Mouse (Mus musculus): ENCODE data around the gene Adtrp.

Adtrp gene

DNA sequence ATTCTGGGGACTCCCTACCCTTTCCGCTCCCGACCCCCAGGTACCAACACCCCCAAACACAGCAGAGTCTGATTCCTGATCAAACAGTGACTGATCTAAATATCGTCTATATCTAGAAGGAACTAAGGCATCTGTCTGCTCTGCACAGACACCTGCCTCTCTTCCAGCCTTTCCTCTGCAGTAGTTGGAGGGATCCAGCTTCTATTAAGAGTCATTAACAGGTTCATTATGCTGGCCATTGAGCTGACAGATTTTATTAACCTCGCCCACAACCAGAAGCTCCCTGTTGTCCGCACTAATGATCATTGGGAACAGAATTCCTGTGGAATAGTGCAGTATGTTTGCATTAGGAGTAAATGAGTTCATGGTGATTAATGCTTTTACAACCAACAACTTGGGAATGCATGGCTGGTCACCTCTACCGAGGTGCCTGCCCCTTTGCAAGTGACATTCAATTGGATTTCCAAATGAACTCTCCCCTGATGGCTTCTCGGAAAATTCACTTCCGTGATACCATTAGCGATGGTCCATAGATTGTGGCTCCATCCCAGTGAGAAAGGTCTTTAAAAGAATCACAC, 67.8 kb downstream of the Adtrp start:
- DNase-seq (ENCODE audit: low spot score): no peak

DNA sequence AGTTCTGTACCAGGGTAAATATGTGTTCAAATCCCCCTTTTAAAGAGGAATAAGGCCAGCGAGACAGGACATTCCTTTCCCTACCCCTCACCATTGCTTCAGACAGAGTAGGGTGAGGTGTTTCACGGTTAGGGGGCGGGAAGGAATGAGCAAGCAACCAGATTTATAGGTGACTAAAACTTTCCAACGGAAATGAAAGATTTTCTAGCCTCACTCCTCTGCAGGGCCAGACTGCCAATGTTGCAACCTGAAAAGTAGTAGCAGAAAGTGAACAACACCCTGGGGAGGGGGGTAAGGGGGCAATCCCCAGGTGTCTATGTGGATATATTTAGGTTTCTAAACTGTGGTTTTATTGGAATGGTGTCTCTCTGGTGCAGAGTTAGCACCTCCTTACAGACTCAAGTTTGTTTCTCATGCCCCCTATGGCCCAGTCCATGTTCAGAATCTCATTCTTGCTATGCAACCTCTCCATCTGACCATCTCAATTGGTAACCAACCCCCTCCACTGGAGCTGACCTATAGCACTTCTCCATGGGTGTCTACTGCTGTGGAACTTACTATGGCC, 73.6 kb downstream of the Adtrp start:
- DNase-seq (ENCODE audit: low spot score): no peak

DNA sequence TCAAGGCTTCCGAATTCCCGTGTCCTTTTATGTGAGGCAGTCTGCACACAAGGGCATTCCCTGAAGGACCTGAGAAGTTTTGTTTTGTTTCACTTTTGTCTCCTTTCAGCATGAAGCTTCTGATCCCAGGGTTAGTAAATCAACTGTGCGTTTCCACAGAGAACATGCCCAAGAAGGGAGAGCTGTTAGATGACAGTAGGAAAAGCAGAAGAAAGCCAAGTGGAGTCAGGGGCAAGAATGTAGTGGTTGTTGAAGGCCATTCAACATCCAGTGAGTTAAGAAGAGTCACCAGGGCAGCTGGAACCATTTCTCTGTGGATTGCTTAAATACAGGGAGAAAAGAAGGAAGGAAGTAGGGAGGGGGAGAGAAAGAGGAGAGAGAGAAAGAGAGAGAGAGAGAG, 76.4 kb downstream of the Adtrp start:
- no peak for DNase-seq (ENCODE audit: low spot score)

DNA sequence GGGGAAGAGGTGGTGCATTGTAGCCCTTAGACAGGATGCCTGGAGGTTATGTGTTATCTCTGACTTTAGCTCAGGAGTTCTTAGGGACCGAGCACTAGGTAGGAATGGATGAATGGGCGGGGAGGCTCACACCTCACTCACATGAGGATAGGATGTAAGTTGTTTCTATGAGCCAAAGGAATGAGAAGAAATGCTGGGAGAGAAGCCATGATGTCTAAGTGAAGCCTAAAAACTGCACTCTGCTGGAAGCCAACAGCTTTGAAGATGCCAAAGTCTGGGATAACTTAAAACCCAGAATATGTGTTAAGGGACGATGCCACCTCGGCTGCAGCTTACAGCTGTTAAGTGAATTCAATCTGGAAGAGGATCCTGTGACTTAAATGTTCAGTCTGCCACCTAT, 79.5 kb downstream of the Adtrp start:
- no peak for DNase-seq (ENCODE audit: low spot score)

DNA sequence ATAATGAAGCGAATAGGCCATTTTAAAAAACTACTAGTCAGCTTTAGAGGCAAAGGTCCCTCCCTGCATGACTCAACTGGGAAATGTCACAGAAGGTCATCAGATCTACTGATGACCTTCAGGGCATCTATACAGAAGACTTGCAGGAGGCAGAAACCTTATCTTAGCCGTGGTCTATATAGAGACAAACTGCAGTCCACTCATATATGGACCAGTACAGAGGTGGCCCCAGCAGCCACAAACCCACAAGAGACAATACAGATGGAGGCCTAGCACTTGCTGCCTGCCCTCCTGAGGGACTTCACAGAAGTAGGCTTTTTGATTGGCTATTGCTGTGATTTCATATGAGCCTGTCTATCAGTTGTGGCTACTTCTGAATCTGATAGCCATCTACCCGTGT, 85.5 kb downstream of the Adtrp start:
- DNase-seq (ENCODE audit: low spot score): no peak

DNA sequence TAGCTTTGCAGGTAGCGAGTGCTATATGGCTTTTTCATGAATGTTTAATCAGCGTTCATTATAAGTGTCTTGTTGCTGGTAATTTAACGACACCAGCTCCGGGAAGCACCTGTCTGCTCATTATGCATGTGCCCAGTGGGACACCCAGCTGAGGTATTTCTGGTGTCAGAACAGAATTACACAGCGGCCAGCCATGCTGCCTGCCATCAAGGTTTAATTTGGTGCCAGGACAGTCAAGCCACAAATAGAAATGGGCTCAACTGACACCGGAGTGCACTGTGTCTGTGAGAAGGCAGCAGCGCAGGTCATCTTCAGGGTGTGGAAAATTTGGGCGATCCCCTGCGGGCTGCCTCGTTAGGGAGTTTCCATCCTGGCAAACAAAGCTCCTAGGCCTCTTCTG, 87.0 kb downstream of the Adtrp start:
- no peak for DNase-seq (ENCODE audit: low spot score)

DNA sequence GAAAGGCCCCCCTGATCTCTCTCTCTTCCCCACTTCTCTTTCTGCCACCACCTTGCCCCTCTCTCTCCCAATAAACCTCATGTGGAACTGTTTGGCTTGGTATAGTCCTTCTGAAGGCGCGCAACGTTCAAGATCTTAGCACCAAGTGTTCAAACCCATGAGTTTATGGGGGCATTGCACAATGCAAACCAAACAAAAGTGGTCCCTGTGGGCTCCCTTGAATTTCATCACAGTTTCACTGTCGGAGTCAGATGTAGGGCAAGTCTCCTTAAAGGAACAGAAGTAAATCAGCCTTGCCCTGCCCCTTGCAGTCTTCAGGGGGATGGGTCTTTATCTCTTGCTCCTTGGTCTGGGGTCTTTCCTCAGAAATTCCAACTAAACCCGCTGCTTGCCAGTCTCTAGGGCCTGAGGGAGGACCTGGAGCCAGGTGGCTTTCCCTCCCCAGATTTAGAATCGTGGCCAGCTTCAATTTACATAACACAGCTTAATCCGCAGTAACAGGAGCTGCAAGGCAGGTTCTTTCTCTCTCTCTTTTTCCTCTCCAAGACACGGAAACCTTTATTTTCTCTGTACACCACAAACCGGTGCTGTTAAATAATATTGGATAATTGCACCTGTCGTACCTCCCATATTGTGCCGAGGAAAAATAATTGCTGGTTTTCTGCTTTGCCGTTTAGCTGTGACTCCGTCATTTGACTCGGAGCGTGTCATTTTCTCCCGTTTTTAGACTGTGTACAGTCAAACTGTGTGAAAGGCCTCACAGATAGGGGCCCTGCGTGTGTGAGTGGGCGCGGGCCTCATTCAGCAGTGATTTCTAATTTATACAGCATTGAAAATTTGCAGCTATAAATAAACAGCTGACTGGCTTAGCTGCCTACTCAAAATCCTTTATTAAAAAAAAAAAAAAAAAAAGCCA, 88.7 kb downstream of the Adtrp start:
- DNase-seq (ENCODE audit: low spot score): no peak

DNA sequence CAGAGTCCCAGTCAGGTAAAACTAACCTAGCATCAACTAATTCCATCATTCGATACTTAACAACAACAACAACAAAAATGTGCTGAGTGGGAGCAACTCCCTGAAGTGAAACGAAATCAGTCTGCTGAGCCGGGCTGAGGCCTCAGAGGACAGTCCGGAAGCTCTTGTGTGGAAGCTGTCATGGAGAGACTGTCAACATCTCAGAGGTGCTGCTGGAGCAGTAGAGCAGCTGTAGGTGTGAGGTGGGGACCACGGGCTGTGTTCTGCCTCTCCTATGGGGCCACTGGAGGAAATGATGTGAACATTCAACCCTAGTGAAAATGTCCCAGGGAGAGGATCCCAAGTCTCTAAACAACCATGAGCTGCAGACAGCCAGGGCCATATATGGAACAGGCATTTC, 94.4 kb downstream of the Adtrp start:
- DNase-seq (ENCODE audit: low spot score): no peak

DNA sequence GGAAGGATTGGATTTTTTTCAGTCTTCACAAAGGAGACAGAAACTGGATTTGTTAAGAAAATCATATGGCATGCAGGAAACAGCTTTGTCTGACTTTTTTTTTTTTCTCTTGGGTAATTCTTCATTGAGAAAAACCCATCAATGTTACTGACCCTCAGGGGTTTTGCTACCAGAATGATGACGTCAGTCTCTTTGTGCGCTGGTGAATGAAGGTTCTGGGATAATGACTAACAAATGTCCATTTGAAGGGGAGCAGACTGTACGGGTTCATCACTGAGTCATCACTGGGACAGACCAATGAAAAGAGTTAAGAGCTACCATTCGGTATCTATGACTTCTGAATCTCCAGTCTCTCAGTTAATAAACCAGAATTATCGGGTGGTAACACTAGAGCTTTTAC, 97.0 kb downstream of the Adtrp start:
- no peak for DNase-seq (ENCODE audit: low spot score)

DNA sequence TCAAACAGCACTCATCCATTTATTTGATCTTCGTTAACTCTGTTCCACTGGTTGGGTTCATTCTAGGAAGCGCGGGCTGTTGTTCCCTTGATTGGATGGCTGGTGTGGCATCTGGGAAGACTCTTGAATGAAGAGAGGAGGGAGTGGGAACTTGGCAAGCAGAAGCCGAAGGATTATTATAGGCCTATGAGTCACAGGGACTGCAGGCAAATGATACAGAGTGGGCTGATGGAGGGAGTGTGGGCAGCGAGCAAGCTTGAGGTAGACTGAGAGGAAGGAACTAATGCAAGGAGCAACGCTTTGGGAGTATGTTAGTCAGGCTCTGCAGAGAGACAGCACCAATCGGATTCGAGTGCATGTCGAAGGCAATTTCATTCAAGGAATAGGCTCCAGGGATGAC, 98.6 kb downstream of the Adtrp start:
- DNase-seq (ENCODE audit: low spot score): peak; percentile 74

DNA sequence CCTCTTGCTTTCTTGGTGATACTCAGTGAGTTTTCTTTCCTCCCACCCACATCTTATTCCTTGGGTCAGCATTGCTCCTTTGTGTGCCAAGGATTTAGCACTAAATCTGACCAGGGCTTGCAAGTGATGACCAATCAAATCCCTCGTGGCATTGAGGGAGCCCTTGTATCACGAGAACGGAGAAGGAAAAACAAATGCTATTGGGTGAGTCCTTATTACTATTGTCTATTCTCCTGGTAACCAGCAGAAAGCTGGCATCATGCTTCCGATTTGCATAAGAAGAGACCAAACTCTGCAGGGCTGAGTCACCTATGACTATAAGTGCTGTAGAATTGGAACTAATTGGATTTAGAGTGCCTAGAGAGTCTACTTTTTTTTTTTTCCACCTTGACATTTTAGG, 99.8 kb downstream of the Adtrp start:
- no peak for DNase-seq (ENCODE audit: low spot score)

DNA sequence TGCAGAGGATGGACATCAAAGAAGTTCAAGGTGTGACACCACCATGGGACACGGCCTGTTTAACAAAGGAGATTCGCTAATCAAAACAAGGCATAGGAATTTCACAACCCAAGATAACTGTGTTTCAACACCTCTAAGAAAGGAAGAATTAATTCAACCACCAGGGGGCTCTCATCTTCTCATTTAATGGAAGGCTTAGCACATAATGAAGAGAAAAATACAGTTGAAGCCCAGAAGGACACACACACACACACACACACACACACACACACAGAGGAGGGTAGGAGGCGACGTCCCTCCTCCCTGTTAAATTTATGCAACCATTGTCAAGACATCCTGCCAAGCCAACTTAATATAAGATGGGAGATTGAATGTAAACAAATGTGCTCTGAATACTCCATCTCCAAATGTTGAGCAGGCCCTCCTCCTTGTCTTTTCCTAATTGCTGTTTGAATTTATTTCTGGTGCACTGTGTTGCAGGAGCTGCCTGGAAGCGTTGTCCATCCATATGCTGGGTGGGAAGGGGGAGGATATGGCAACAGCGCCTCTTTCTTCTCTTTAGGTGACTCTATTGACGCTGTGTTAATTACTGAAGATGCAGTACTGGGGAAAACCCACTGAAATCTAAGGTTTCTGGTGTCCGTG, 100.4 kb downstream of the Adtrp start:
- no peak for DNase-seq (ENCODE audit: low spot score)

DNA sequence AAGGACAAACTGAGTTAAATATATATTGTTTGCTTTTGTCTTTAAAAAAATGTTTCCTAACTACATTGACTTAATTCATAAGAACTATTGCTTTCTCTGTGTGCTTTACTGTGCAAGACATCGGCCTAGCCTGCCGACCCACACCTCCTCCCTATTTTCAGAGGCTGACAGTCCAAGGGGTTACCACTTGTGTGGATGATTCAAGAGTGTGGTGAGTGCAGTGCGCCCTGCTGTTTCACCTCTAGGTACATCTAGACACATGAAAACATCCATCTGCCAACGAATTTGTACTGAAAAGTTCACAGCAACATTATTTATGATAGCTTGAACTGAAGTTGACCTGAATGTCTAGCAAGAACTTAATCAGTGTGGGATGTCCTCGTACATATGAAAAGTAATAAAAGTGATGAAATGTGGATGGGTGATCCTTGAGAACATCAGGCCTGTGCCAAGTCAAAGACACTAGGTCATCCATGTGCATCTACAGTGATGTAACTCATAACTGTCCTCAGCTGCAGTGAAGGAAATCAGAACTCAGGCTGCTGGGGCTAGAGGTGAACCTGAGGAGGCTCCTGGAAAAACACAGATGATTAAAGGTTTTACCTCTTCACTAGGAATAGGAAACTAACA, 106.9 kb downstream of the Adtrp start:
- no peak for DNase-seq (ENCODE audit: low spot score)

DNA sequence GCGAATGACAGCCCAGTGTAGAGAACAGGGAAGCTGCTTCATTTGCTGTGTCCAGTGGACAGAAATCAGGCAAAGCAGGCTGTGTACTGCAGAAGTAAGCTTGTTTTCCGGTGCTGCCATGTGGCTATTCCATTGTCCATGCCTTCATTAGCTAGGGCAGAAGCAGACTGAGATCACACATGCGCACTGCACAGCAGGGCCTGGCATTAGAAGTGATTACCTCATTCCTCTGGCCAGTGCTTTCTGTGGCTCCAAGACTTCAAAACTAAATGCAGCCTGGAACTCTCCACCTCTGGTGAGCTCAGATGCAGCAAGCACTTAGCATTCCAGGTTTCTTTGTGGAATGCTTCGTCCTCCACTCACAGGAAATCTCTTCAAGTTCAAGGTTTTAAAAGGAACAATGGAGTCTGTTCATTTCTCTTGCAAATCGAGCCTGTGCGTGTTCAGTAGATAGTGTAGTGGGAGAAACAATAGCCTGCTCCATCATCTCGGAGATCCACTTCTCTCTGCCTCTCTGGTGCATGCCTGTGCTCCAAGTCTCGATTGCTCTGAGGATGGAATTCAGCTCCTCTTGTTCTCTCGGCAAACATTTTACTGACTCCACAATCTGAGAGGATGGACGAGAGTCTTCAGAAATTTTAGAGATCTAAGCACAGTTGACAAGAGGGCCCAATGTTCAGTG, 109.7 kb downstream of the Adtrp start:
- DNase-seq (ENCODE audit: low spot score): peak; percentile 15

DNA sequence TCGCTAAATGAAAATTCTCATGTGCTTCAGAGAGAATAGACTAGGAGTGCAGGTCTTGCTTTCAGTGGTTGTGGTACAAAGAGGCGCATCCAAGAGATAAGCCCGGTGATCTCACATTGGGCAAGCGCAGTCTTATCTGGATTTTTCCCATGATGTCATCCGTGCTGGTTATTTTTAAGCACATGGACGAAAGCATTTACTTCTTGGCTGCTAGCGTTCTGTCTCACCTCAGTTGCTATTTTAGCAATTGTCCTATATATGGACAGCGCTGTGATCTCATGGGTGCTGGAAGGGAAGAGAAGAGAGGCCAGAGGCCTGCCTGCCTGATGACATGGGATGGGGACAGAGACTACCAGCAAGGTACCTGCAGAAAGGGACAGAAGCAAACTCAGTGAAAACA, 117.8 kb downstream of the Adtrp start:
- DNase-seq (ENCODE audit: low spot score): no peak

DNA sequence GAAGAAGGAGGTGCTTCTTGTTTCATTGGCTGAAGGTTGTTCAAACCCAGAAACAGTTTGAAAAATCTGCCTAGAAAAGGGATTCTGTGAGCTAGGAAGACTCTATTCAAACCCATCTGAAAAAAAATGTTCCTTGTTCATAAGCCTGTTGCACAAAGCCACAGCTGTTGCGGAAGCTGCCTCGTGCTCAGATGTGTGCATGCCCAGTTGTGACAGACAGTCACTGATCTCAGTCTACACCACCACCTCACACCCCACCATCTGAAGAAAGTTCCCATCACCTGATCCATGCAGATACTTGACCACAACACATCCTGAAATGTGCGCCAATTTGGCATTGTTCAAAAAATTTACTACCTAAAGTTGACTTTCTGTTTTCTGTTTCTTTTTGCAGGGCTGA, 119.7 kb downstream of the Adtrp start:
- no peak for DNase-seq (ENCODE audit: low spot score)

DNA sequence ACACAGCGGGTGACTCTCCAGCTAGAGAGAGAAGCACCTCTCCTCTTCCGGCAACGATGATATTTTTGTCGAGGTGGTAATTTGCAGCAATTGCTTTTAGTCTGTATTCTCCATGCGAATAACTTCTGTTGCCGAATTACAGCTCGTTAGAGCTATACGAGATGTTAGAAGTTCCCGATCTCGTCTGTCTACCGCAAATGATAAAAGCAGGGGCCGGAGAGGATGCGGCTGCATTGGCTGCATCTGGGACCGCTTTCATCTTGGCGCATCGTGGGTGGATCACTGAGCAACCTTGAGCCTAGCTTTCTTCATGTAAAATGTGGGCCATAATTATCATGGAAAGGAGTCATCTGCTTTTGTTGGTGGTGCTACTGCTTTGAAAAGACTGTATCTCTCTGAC, 128.2 kb downstream of the Adtrp start:
- DNase-seq (ENCODE audit: low spot score): peak; percentile 17

DNA sequence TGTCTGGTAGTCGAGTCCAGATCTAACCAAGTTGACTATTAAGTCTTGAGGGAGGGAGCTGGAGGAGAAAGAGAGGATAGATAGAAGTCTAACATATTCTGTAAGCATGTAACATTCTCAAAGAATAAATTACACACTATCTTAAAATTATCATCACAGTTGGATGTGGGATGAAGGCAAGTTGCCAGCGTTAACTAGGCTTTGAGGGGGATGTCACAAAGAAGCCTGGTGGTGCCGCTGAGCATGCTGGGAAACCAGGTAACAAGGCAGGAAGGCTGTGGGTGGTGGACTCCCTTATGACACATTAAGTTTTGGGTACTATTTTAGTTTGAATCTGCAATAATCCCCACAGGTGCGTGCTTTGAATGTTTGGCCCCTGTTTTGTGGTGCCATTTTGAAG, 129.4 kb downstream of the Adtrp start:
- DNase-seq (ENCODE audit: low spot score): no peak
